Mouse (Mus musculus): ENCODE data around the gene Tas2r124. TPM values are rescaled to one million over a fixed set of nuclear protein-coding genes. Genes with fewer than 3 reads are reported as not detected.

The Tas2r124 gene
- polyA plus RNA-seq, 2 experiments, result not detected

GRCm38 (mm10) chr6:132778062-132778461, 23.5 kb downstream of the Tas2r124 start, which contains the start of gene Tas2r136:
Gene Tas2r136, minus strand, starts transcription at chr6:132778162.
- DNase-seq (ENCODE audit: low read depth in 3 of 3, low spot score in 3 of 3) (no peak), ATAC-seq (ENCODE audit: insufficient read depth) (no peak)

GRCm38 (mm10) chr6:132795393-132795792, 40.9 kb downstream of the Tas2r124 start:
- no peak for TF ChIP-seq EP300 (IDR thresholded peaks at IDR 0.05; ENCODE audit: low read depth)
- no peak for TF ChIP-seq CTCF (IDR thresholded peaks at IDR 0.05; ENCODE audit: low read depth)
- Histone ChIP-seq H3K9ac (replicated peaks) (no peak overlapping the region), H3K4me2 (ENCODE audit: low read depth) (no peak overlapping the region), H3K9me3 (ENCODE audit: control insufficient read depth, low read length) (no peaks in the 10 kb centered on the region), H3K27me3 (ENCODE audit: control insufficient read depth, insufficient read depth, low read length) (no peaks in the 10 kb centered on the region), H3K27ac (no peak overlapping the region), H3K36me3 (replicated peaks; ENCODE audit: control insufficient read depth, insufficient read depth, low read depth) (no peaks in the 10 kb centered on the region), H3K4me1 (replicated peaks; ENCODE audit: control insufficient read depth in 2 of 2, insufficient read depth in 2 of 2, low read length in 1 of 2) (no peaks in the 10 kb centered on the region), H3K4me3 (ENCODE audit: insufficient read depth in 1 of 2, low read depth in 2 of 2, low read length in 2 of 2) (no peak overlapping the region)
- DNase-seq (ENCODE audit: low read depth in 3 of 3, low spot score in 3 of 3) (no peak), ATAC-seq (ENCODE audit: insufficient read depth) (no peak)
- 30% methylated on average over 1 of the region's 1 CpGs for WGBS (ENCODE audit: insufficient replicate concordance)

More at GRCm38 (mm10) chr6:132778062-132778461, 23.5 kb downstream of the Tas2r124 start, which contains the start of gene Tas2r136:
- Histone ChIP-seq H3K9ac (replicated peaks) (no peak within 1 kb of the TSS), H3K27ac (no peak within 1 kb of the TSS), H3K27me3 (ENCODE audit: control insufficient read depth, insufficient read depth, low read length) (no peaks in the 10 kb centered on the region), H3K4me2 (ENCODE audit: low read depth) (no peak within 1 kb of the TSS), H3K36me3 (replicated peaks; ENCODE audit: control insufficient read depth, insufficient read depth, low read depth) (no peaks in the 10 kb centered on the region), H3K4me1 (replicated peaks; ENCODE audit: control insufficient read depth in 2 of 2, insufficient read depth in 2 of 2, low read length in 1 of 2) (no peaks in the 10 kb centered on the region), H3K4me3 (ENCODE audit: insufficient read depth in 1 of 2, low read depth in 2 of 2, low read length in 2 of 2) (no peak within 1 kb of the TSS), H3K9me3 (ENCODE audit: control insufficient read depth, low read length) (no peaks in the 10 kb centered on the region)
- no peak for TF ChIP-seq EP300 (IDR thresholded peaks at IDR 0.05; ENCODE audit: low read depth)
- TF ChIP-seq CTCF (IDR thresholded peaks at IDR 0.05; ENCODE audit: low read depth), result no peak

GRCm38 (mm10) chr6:132802518-132802917, 48.0 kb downstream of the Tas2r124 start, which contains the start of gene Tas2r117:
Gene Tas2r117, plus strand, starts transcription at chr6:132802818.
- no peak for TF ChIP-seq EP300 (IDR thresholded peaks at IDR 0.05; ENCODE audit: low read depth)
- TF ChIP-seq CTCF (IDR thresholded peaks at IDR 0.05; ENCODE audit: low read depth), result no peak
- Histone ChIP-seq H3K9ac (replicated peaks) (no peak within 1 kb of the TSS), H3K27ac (no peak within 1 kb of the TSS), H3K4me1 (replicated peaks; ENCODE audit: control insufficient read depth in 2 of 2, insufficient read depth in 2 of 2, low read length in 1 of 2) (no peaks in the 10 kb centered on the region), H3K9me3 (ENCODE audit: control insufficient read depth, low read length) (no peaks in the 10 kb centered on the region), H3K36me3 (replicated peaks; ENCODE audit: control insufficient read depth, insufficient read depth, low read depth) (no peaks in the 10 kb centered on the region), H3K27me3 (ENCODE audit: control insufficient read depth, insufficient read depth, low read length) (no peaks in the 10 kb centered on the region), H3K4me2 (ENCODE audit: low read depth) (no peak within 1 kb of the TSS), H3K4me3 (ENCODE audit: insufficient read depth in 1 of 2, low read depth in 2 of 2, low read length in 2 of 2) (no peak within 1 kb of the TSS)
- 50% methylated on average over 1 of the region's 1 CpGs for WGBS (ENCODE audit: insufficient replicate concordance)
- DNase-seq (ENCODE audit: low read depth in 3 of 3, low spot score in 3 of 3) (no peak), ATAC-seq (ENCODE audit: insufficient read depth) (no peak)

Other genes with a start within 250 kb of the Tas2r124 start
- not detected in 2 replicates for gene Prh1, start 184.9 kb upstream of the Tas2r124 start, polyA plus RNA-seq (2012; rRNA removed)
- gene Prh1, start 184.9 kb upstream of the Tas2r124 start, polyA plus RNA-seq (2014; fragmentation: Nextera tagmentation; extraction: Ambion mirVana), result not detected in 2 replicates
- gene Prp2, start 158.8 kb upstream of the Tas2r124 start, polyA plus RNA-seq (2012; rRNA removed), result not detected in 2 replicates
- not detected in 2 replicates for gene Prp2, start 158.8 kb upstream of the Tas2r124 start, polyA plus RNA-seq (2014; fragmentation: Nextera tagmentation; extraction: Ambion mirVana)
- not detected in 2 replicates for gene A630073D07Rik, start 103.2 kb upstream of the Tas2r124 start, polyA plus RNA-seq (2012; rRNA removed)
- not detected in 2 replicates for gene A630073D07Rik, start 103.2 kb upstream of the Tas2r124 start, polyA plus RNA-seq (2014; fragmentation: Nextera tagmentation; extraction: Ambion mirVana)
- gene Tas2r120, start 97.8 kb upstream of the Tas2r124 start, polyA plus RNA-seq (2012; rRNA removed), result not detected in 2 replicates
- not detected in 2 replicates for gene Tas2r120, start 97.8 kb upstream of the Tas2r124 start, polyA plus RNA-seq (2014; fragmentation: Nextera tagmentation; extraction: Ambion mirVana)
- gene Tas2r121, start 53.7 kb upstream of the Tas2r124 start, polyA plus RNA-seq (2012; rRNA removed), result not detected in 2 replicates
- not detected in 2 replicates for gene Tas2r121, start 53.7 kb upstream of the Tas2r124 start, polyA plus RNA-seq (2014; fragmentation: Nextera tagmentation; extraction: Ambion mirVana)
- not detected in 2 replicates for gene Tas2r122, start 42.8 kb upstream of the Tas2r124 start, polyA plus RNA-seq (2012; rRNA removed)
- not detected in 2 replicates for gene Tas2r122, start 42.8 kb upstream of the Tas2r124 start, polyA plus RNA-seq (2014; fragmentation: Nextera tagmentation; extraction: Ambion mirVana)
- gene Tas2r115, start 16.7 kb upstream of the Tas2r124 start, polyA plus RNA-seq (2012; rRNA removed), result not detected in 2 replicates
- gene Tas2r115, start 16.7 kb upstream of the Tas2r124 start, polyA plus RNA-seq (2014; fragmentation: Nextera tagmentation; extraction: Ambion mirVana), result not detected in 2 replicates
- gene Tas2r102, start 7.4 kb downstream of the Tas2r124 start, polyA plus RNA-seq (2012; rRNA removed), result not detected in 2 replicates
- not detected in 2 replicates for gene Tas2r102, start 7.4 kb downstream of the Tas2r124 start, polyA plus RNA-seq (2014; fragmentation: Nextera tagmentation; extraction: Ambion mirVana)
- not detected in 2 replicates for gene Tas2r136, start 23.4 kb downstream of the Tas2r124 start, polyA plus RNA-seq (2012; rRNA removed)
- not detected in 2 replicates for gene Tas2r136, start 23.4 kb downstream of the Tas2r124 start, polyA plus RNA-seq (2014; fragmentation: Nextera tagmentation; extraction: Ambion mirVana)
- gene Tas2r117, start 48.1 kb downstream of the Tas2r124 start, polyA plus RNA-seq (2012; rRNA removed), result not detected in 2 replicates
- not detected in 2 replicates for gene Tas2r117, start 48.1 kb downstream of the Tas2r124 start, polyA plus RNA-seq (2014; fragmentation: Nextera tagmentation; extraction: Ambion mirVana)
- not detected in 2 replicates for gene Tas2r123, start 92.4 kb downstream of the Tas2r124 start, polyA plus RNA-seq (2012; rRNA removed)
- gene Tas2r123, start 92.4 kb downstream of the Tas2r124 start, polyA plus RNA-seq (2014; fragmentation: Nextera tagmentation; extraction: Ambion mirVana), result not detected in 2 replicates
- not detected in 2 replicates for gene Tas2r116, start 100.7 kb downstream of the Tas2r124 start, polyA plus RNA-seq (2012; rRNA removed)
- gene Tas2r116, start 100.7 kb downstream of the Tas2r124 start, polyA plus RNA-seq (2014; fragmentation: Nextera tagmentation; extraction: Ambion mirVana), result not detected in 2 replicates
- gene Tas2r110, start 113.3 kb downstream of the Tas2r124 start, polyA plus RNA-seq (2012; rRNA removed), result not detected in 2 replicates
- not detected in 2 replicates for gene Tas2r110, start 113.3 kb downstream of the Tas2r124 start, polyA plus RNA-seq (2014; fragmentation: Nextera tagmentation; extraction: Ambion mirVana)
- not detected in 2 replicates for gene Tas2r113, start 138.3 kb downstream of the Tas2r124 start, polyA plus RNA-seq (2012; rRNA removed)
- not detected in 2 replicates for gene Tas2r113, start 138.3 kb downstream of the Tas2r124 start, polyA plus RNA-seq (2014; fragmentation: Nextera tagmentation; extraction: Ambion mirVana)
- not detected in 2 replicates for gene Tas2r125, start 154.9 kb downstream of the Tas2r124 start, polyA plus RNA-seq (2012; rRNA removed)
- gene Tas2r125, start 154.9 kb downstream of the Tas2r124 start, polyA plus RNA-seq (2014; fragmentation: Nextera tagmentation; extraction: Ambion mirVana), result not detected in 2 replicates
- not detected in 2 replicates for gene Tas2r129, start 196.4 kb downstream of the Tas2r124 start, polyA plus RNA-seq (2012; rRNA removed)
- gene Tas2r129, start 196.4 kb downstream of the Tas2r124 start, polyA plus RNA-seq (2014; fragmentation: Nextera tagmentation; extraction: Ambion mirVana), result not detected in 2 replicates
- not detected in 2 replicates for gene Tas2r131, start 203.2 kb downstream of the Tas2r124 start, polyA plus RNA-seq (2012; rRNA removed)
- not detected in 2 replicates for gene Tas2r131, start 203.2 kb downstream of the Tas2r124 start, polyA plus RNA-seq (2014; fragmentation: Nextera tagmentation; extraction: Ambion mirVana)
- not detected in 2 replicates for gene Tas2r109, start 226.2 kb downstream of the Tas2r124 start, polyA plus RNA-seq (2012; rRNA removed)
- not detected in 2 replicates for gene Tas2r109, start 226.2 kb downstream of the Tas2r124 start, polyA plus RNA-seq (2014; fragmentation: Nextera tagmentation; extraction: Ambion mirVana)